10 mouse cellular contexts compared by ENCODE assay signal in the genomic region with DNA sequence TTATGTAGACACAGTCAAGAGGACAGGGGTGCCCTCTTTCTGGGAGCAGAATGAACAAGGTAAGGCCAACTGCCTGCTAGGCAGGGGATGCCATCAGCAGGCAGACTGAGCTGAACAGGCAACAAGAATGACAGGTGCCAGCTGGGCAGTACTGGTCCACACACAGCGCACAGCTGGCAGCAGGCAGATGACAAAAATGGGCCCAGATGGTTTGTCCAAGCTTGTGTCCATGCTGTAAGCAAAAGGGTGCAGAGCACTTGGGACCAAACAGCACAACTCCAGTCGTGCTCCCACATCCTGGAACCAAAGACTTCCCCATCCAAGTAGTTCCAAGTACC. TPM values are rescaled to one million over a fixed set of nuclear protein-coding genes. Genes with fewer than 3 reads are reported as not detected.
DNase-seq lines count a peak whose midpoint lies in the region; ATAC-seq and TF ChIP-seq lines count a peak whose summit lies in the region.
"Had no signal": no experiment of that assay in that cellular context is flagged by ENCODE, and none has a peak within 500 bp of the region (broad histone marks: within the 10 kb centered on the region; RNA-seq: fewer than 3 reads in every experiment).

No protein-coding gene starts in this region.

- H3K36me3 ChIP-seq in forebrain, embryonic 11.5 days (ENCODE audit: control insufficient read depth, insufficient read depth, low read length) = no peaks in the 10 kb centered on the region
- no peaks in the 10 kb centered on the region for H3K36me3 ChIP-seq in forebrain, embryonic 15.5 days
- H3K36me3 ChIP-seq in lung, postnatal 0 days (ENCODE audit: insufficient read depth, low read length) = no peaks in the 10 kb centered on the region
- H3K36me3 ChIP-seq: liver, embryonic 13.5 days; neural tube, embryonic 12.5 days had no signal

- TF ChIP-seq EP300 in lung, postnatal 0 days (IDR thresholded peaks at IDR 0.05) = no peak

- no peak overlapping the region for H3K27ac ChIP-seq in forebrain, embryonic 11.5 days (ENCODE audit: low read depth, low read length)
- H3K27ac ChIP-seq in forebrain, embryonic 15.5 days (replicated peaks) = no peak overlapping the region
- no peak overlapping the region for H3K27ac ChIP-seq in lung, postnatal 0 days (ENCODE audit: low read length)
- H3K27ac ChIP-seq: liver, embryonic 13.5 days; neural tube, embryonic 12.5 days had no signal

- no peaks in the 10 kb centered on the region for H3K27me3 ChIP-seq in forebrain, embryonic 11.5 days (ENCODE audit: control insufficient read depth, insufficient read depth, low read length)
- 0 out of 2 replicates have a peak, but pooled peaks cover 4% of the 10 kb centered on the region for H3K27me3 ChIP-seq in forebrain, embryonic 15.5 days
- H3K27me3 ChIP-seq in lung, postnatal 0 days (replicated peaks; ENCODE audit: insufficient read depth, low read length) = no peaks in the 10 kb centered on the region
- H3K27me3 ChIP-seq: liver, embryonic 13.5 days; neural tube, embryonic 12.5 days had no signal

- WGBS in forebrain, embryonic 11.5 days = 91% methylated on average over 2 of the region's 2 CpGs
- WGBS in forebrain, embryonic 15.5 days = 89% methylated on average over 2 of the region's 2 CpGs
- 82% methylated on average over 2 of the region's 2 CpGs for WGBS in lung, postnatal 0 days

- no peak overlapping the region for H3K9ac ChIP-seq in forebrain, embryonic 11.5 days (ENCODE audit: low read length)
- H3K9ac ChIP-seq in forebrain, embryonic 15.5 days (replicated peaks) = no peak overlapping the region
- H3K9ac ChIP-seq in lung, postnatal 0 days (replicated peaks; ENCODE audit: low read depth) = no peak overlapping the region
- H3K9ac ChIP-seq: liver, embryonic 13.5 days; neural tube, embryonic 12.5 days had no signal

- no peaks in the 10 kb centered on the region for H3K9me3 ChIP-seq in forebrain, embryonic 11.5 days (ENCODE audit: control insufficient read depth, low read length)
- no peaks in the 10 kb centered on the region for H3K9me3 ChIP-seq in forebrain, embryonic 15.5 days
- no peaks in the 10 kb centered on the region for H3K9me3 ChIP-seq in lung, postnatal 0 days (ENCODE audit: low read length)
- H3K9me3 ChIP-seq: liver, embryonic 13.5 days; neural tube, embryonic 12.5 days had no signal

- 0 out of 2 replicates have a peak, but pooled peaks have one; percentile 18 for ATAC-seq in forebrain, embryonic 11.5 days (replicated peaks; ENCODE audit: low FRiP score)
- ATAC-seq in forebrain, embryonic 15.5 days (replicated peaks) = no peak; the same call in 1 of the 2 replicates
- ATAC-seq in lung, postnatal 0 days = peak; percentile 17
- ATAC-seq in megakaryocyte progenitor cell, adult 5-6 weeks (replicated peaks; ENCODE audit: poor library complexity) = peak; percentile 5; the same call in 1 of the 2 replicates
- no peak for ATAC-seq in activated CD4-positive, CD25-positive, alpha-beta regulatory T cell, adult 4 months

- no peak overlapping the region for H3K4me2 ChIP-seq in forebrain, embryonic 11.5 days (ENCODE audit: low read depth, low read length, severe bottlenecking)
- H3K4me2 ChIP-seq in forebrain, embryonic 15.5 days (replicated peaks) = no peak overlapping the region
- H3K4me2 ChIP-seq in lung, postnatal 0 days (replicated peaks; ENCODE audit: low read depth, low read length) = no peak overlapping the region
- H3K4me2 ChIP-seq: liver, embryonic 13.5 days; neural tube, embryonic 12.5 days had no signal

- no peak for TF ChIP-seq CTCF in lung, postnatal 0 days (IDR thresholded peaks at IDR 0.05)

- H3K4me3 ChIP-seq in forebrain, embryonic 11.5 days (ENCODE audit: low read depth, low read length) = no peak overlapping the region
- no peak overlapping the region for H3K4me3 ChIP-seq in forebrain, embryonic 15.5 days
- no peak overlapping the region for H3K4me3 ChIP-seq in lung, postnatal 0 days (ENCODE audit: low read depth, low read length)
- H3K4me3 ChIP-seq: liver, embryonic 13.5 days; neural tube, embryonic 12.5 days had no signal

- no peak for DNase-seq in forebrain, embryonic 11.5 days (ENCODE audit: low spot score)
- DNase-seq in lung, postnatal 0 days (ENCODE audit: low spot score) = no peak
- DNase-seq in lung, postnatal 25 days (ENCODE audit: low spot score) = no peak
- no peak for DNase-seq in left cerebral cortex, adult 8-10 months (ENCODE audit: low spot score in 2 of 2)
- no peak for DNase-seq in layer of hippocampus, adult 9-11 months

- peaks cover 4% of the 10 kb centered on the region; the same call in 1 of the 2 replicates for H3K4me1 ChIP-seq in forebrain, embryonic 11.5 days (replicated peaks; ENCODE audit: control insufficient read depth, insufficient read depth, low read length)
- peaks cover 37% of the 10 kb centered on the region for H3K4me1 ChIP-seq in forebrain, embryonic 15.5 days
- H3K4me1 ChIP-seq in lung, postnatal 0 days (ENCODE audit: insufficient read depth, low read depth, low read length) = no peaks in the 10 kb centered on the region

RNA-seq across cellular contexts. Expression of gene Rab17, which starts 4.1 kb away (rescaled TPM):
- polyA plus RNA-seq in forebrain, embryonic 11.5 days (2014; fragmentation: Nextera tagmentation; extraction: Ambion mirVana) = not detected in 2 replicates
- polyA plus RNA-seq in forebrain, embryonic 15.5 days (2015; fragmentation: Nextera tagmentation; extraction: Ambion mirVana) = 0.18 and 0.20 TPM in 2 replicates
- 1.6 and 2.0 TPM in 2 replicates for polyA plus RNA-seq in lung, postnatal 0 days (2015; fragmentation: Nextera tagmentation; extraction: Ambion mirVana)
- total RNA-seq in megakaryocyte progenitor cell, adult 5-6 weeks (2015) = 0.69 and 1.0 TPM in 2 replicates
- 2.3 and 3.0 TPM in 2 replicates for total RNA-seq in megakaryocyte progenitor cell, adult 5-6 weeks (2017)
- not detected for polyA plus RNA-seq in activated CD4-positive, CD25-positive, alpha-beta regulatory T cell, adult 4 months (2017; shearing (Covaris generic))
- under 1 TPM in 1 of 4 experiments, not detected in 3; 0.59 TPM for total RNA-seq in left cerebral cortex, adult 8-10 months (2022)
- polyA plus RNA-seq: neural tube, embryonic 12.5 days had no signal

RNA-seq across cellular contexts. Expression of gene Prlh, which starts 20.6 kb away (rescaled TPM):
- polyA plus RNA-seq in forebrain, embryonic 11.5 days (2014; fragmentation: Nextera tagmentation; extraction: Ambion mirVana) = not detected in 2 replicates
- polyA plus RNA-seq in forebrain, embryonic 15.5 days (2015; fragmentation: Nextera tagmentation; extraction: Ambion mirVana) = not detected in 2 replicates
- not detected in 2 replicates for polyA plus RNA-seq in lung, postnatal 0 days (2015; fragmentation: Nextera tagmentation; extraction: Ambion mirVana)
- not detected in 2 replicates for total RNA-seq in megakaryocyte progenitor cell, adult 5-6 weeks (2015)
- total RNA-seq in megakaryocyte progenitor cell, adult 5-6 weeks (2017) = not detected in 2 replicates
- polyA plus RNA-seq in activated CD4-positive, CD25-positive, alpha-beta regulatory T cell, adult 4 months (2017; shearing (Covaris generic)) = not detected
- total RNA-seq in left cerebral cortex, adult 8-10 months (2022) = not detected
- polyA plus RNA-seq: neural tube, embryonic 12.5 days had no signal

RNA-seq across cellular contexts. Expression of gene Lrrfip1, which starts 25.0 kb away (rescaled TPM):
- 21.4 and 22.1 TPM in 2 replicates for polyA plus RNA-seq in forebrain, embryonic 11.5 days (2014; fragmentation: Nextera tagmentation; extraction: Ambion mirVana)
- polyA plus RNA-seq in forebrain, embryonic 15.5 days (2015; fragmentation: Nextera tagmentation; extraction: Ambion mirVana) = 37.5 and 38.3 TPM in 2 replicates
- 83.1 and 101 TPM in 2 replicates for polyA plus RNA-seq in lung, postnatal 0 days (2015; fragmentation: Nextera tagmentation; extraction: Ambion mirVana)
- total RNA-seq in megakaryocyte progenitor cell, adult 5-6 weeks (2015) = 70.8 and 70.9 TPM in 2 replicates
- total RNA-seq in megakaryocyte progenitor cell, adult 5-6 weeks (2017) = 121 and 127 TPM in 2 replicates
- 100 to 1,000 TPM; 176 to 194 TPM for polyA plus RNA-seq in activated CD4-positive, CD25-positive, alpha-beta regulatory T cell, adult 4 months (2017; shearing (Covaris generic))
- 10 to 100 TPM; 56.4 to 65.5 (median 60.6) TPM for total RNA-seq in left cerebral cortex, adult 8-10 months (2022)

RNA-seq across cellular contexts. Expression of gene Mlph, which starts 58.7 kb away (rescaled TPM):
- 0.13 and 0.23 TPM in 2 replicates for polyA plus RNA-seq in forebrain, embryonic 11.5 days (2014; fragmentation: Nextera tagmentation; extraction: Ambion mirVana)
- polyA plus RNA-seq in forebrain, embryonic 15.5 days (2015; fragmentation: Nextera tagmentation; extraction: Ambion mirVana) = 0.11 and 0.45 TPM in 2 replicates
- 2.4 and 2.7 TPM in 2 replicates for polyA plus RNA-seq in lung, postnatal 0 days (2015; fragmentation: Nextera tagmentation; extraction: Ambion mirVana)
- 0.07 and 1.0 TPM in 2 replicates for total RNA-seq in megakaryocyte progenitor cell, adult 5-6 weeks (2015)
- 0.27 and 0.42 TPM in 2 replicates for total RNA-seq in megakaryocyte progenitor cell, adult 5-6 weeks (2017)
- not detected for polyA plus RNA-seq in activated CD4-positive, CD25-positive, alpha-beta regulatory T cell, adult 4 months (2017; shearing (Covaris generic))
- 1 to 10 TPM; 1.8 to 4.0 (median 2.7) TPM for total RNA-seq in left cerebral cortex, adult 8-10 months (2022)

Comparison
In these comparisons a context has a peak if more than half of its experiments do, and no peak if none do; other contexts are left out.
1. ATAC-seq: peak in forebrain, embryonic 11.5 days (single experiment), lung, postnatal 0 days (single experiment) and megakaryocyte progenitor cell, adult 5-6 weeks (single experiment); none in forebrain, embryonic 15.5 days (single experiment) and activated CD4-positive, CD25-positive, alpha-beta regulatory T cell, adult 4 months (single experiment).